Mouse (Mus musculus): ENCODE measurements around the gene Stmn3. TPM values are rescaled to one million over a fixed set of nuclear protein-coding genes. Genes with fewer than 3 reads are reported as not detected.

The Stmn3 gene
- polyA plus RNA-seq, 1 experiment, result not detected

GRCm38 (mm10) chr2:181273829-181274228 is 40.5 kb downstream of the Stmn3 start:
- H3K27me3 ChIP-seq (ENCODE audit: control insufficient read depth), result no peaks in the 10 kb centered on the region
- H3K9me3 ChIP-seq (ENCODE audit: control insufficient read depth, low read length), result no peaks in the 10 kb centered on the region
- H3K4me3 ChIP-seq (replicated peaks), result no peak overlapping the region
- TF ChIP-seq GATA1 (IDR thresholded peaks at IDR 0.05; ENCODE audit: low read length) (no peak), TAL1 (IDR thresholded peaks at IDR 0.05; ENCODE audit: low read length) (no peak)
- H3K36me3 ChIP-seq (ENCODE audit: control insufficient read depth), result peaks cover 94% of the 10 kb centered on the region
- peaks cover 4% of the 10 kb centered on the region for H3K4me1 ChIP-seq (ENCODE audit: control insufficient read depth)

- Histone ChIP-seq H3K27me3 (ENCODE audit: control insufficient read depth) (no peaks in the 10 kb centered on the region), H3K36me3 (ENCODE audit: control insufficient read depth) (peaks cover 93% of the 10 kb centered on the region), H3K9me3 (ENCODE audit: control insufficient read depth, low read length) (no peaks in the 10 kb centered on the region), H3K4me3 (replicated peaks) (no peak overlapping the region), H3K4me1 (ENCODE audit: control insufficient read depth) (0 out of 2 replicates have a peak, but pooled peaks cover 2% of the 10 kb centered on the region)
- no peak for TF ChIP-seq TAL1 (IDR thresholded peaks at IDR 0.05; ENCODE audit: low read length)
- no peak for TF ChIP-seq GATA1 (IDR thresholded peaks at IDR 0.05; ENCODE audit: low read length)
These were observed 42.2 kb downstream of the Stmn3 start for GRCm38 (mm10) chr2:181272092-181272491.

- TF ChIP-seq GATA1 (IDR thresholded peaks at IDR 0.05; ENCODE audit: low read length) (no peak), TAL1 (IDR thresholded peaks at IDR 0.05; ENCODE audit: low read length) (no peak)
- H3K9me3 ChIP-seq (ENCODE audit: control insufficient read depth, low read length), result no peaks in the 10 kb centered on the region
- no peaks in the 10 kb centered on the region for H3K27me3 ChIP-seq (ENCODE audit: control insufficient read depth)
- no peaks in the 10 kb centered on the region for H3K4me1 ChIP-seq (ENCODE audit: control insufficient read depth)
- H3K4me3 ChIP-seq (replicated peaks), result no peak overlapping the region
- peaks cover 94% of the 10 kb centered on the region for H3K36me3 ChIP-seq (ENCODE audit: control insufficient read depth)
These were observed 47.5 kb downstream of the Stmn3 start for GRCm38 (mm10) chr2:181266839-181267238.

Other genes with a start within 250 kb of the Stmn3 start
- 0.01 and 0.04 TPM in 2 replicates for gene Kcnq2, start 179.2 kb downstream of the Stmn3 start, polyA plus RNA-seq (2012)
- gene Eef1a2, start 157.5 kb downstream of the Stmn3 start, polyA plus RNA-seq (2012), result not detected in 2 replicates
- gene Ppdpf, start 127.3 kb downstream of the Stmn3 start, polyA plus RNA-seq (2012), result 31.8 and 38.4 TPM in 2 replicates
- not detected in 2 replicates for gene Ptk6, start 111.7 kb downstream of the Stmn3 start, polyA plus RNA-seq (2012)
- gene Srms, start 101.3 kb downstream of the Stmn3 start, polyA plus RNA-seq (2012), result 0.03 TPM in 1 of 2 replicates, not detected in the other
- gene Fndc11, start 94.5 kb downstream of the Stmn3 start, polyA plus RNA-seq (2012), result 0.12 and 0.14 TPM in 2 replicates
- 0.10 and 0.17 TPM in 2 replicates for gene Helz2, start 72.5 kb downstream of the Stmn3 start, polyA plus RNA-seq (2012)
- 1.5 and 2.1 TPM in 2 replicates for gene Gmeb2, start 26.5 kb downstream of the Stmn3 start, polyA plus RNA-seq (2012)
- 0.91 and 1.8 TPM in 2 replicates for gene Rtel1, start 5.2 kb upstream of the Stmn3 start, polyA plus RNA-seq (2012)
- gene Zgpat, start 50.4 kb upstream of the Stmn3 start, polyA plus RNA-seq (2012), result 0.94 and 1.1 TPM in 2 replicates
- gene Arfrp1, start 50.9 kb upstream of the Stmn3 start, polyA plus RNA-seq (2012), result 0.49 and 1.1 TPM in 2 replicates
- 3.9 and 4.1 TPM in 2 replicates for gene Lime1, start 65.6 kb upstream of the Stmn3 start, polyA plus RNA-seq (2012)
- gene Zbtb46, start 144.9 kb upstream of the Stmn3 start, polyA plus RNA-seq (2012), result 0.23 and 0.26 TPM in 2 replicates
- not detected in 2 replicates for gene Abhd16b, start 178.7 kb upstream of the Stmn3 start, polyA plus RNA-seq (2012)
- gene Tpd52l2, start 182.6 kb upstream of the Stmn3 start, polyA plus RNA-seq (2012), result 4.5 and 5.4 TPM in 2 replicates
- 0.84 and 0.93 TPM in 2 replicates for gene Dnajc5, start 206.0 kb upstream of the Stmn3 start, polyA plus RNA-seq (2012)